18 mouse cellular contexts compared by ENCODE assay signal in genomic region chr9:107419491-107420244, GRCm38 (mm10). TPM values are rescaled to one million over a fixed set of nuclear protein-coding genes. Genes with fewer than 3 reads are reported as not detected.
"Had no signal": no experiment of that assay in that cellular context is flagged by ENCODE, and none has a peak within 500 bp of the region (broad histone marks: within the 10 kb centered on the region; RNA-seq: fewer than 3 reads in every experiment).

No protein-coding gene starts in this region.

- H3K27ac ChIP-seq: kidney, postnatal 0 days; layer of hippocampus, adult 2 months; limb, embryonic 12.5 days; limb, embryonic 15.5 days; liver, embryonic 14.5 days; macrophage; midbrain, embryonic 12.5 days; midbrain, embryonic 15.5 days; neural tube, embryonic 12.5 days had no signal

- H3K27me3 ChIP-seq: midbrain, embryonic 15.5 days; neural tube, embryonic 12.5 days; neural tube, embryonic 15.5 days had no signal

- H3K4me1 ChIP-seq: limb, embryonic 12.5 days had no signal

- DNase-seq: kidney, postnatal 25 days; layer of hippocampus, adult 9-11 months; liver, postnatal 0 days; lung, embryonic 14.5 days; thymus, adult 18-20 months; thymus, postnatal 36 days had no signal

- ATAC-seq: liver, postnatal 0 days; lung, postnatal 0 days; midbrain, embryonic 15.5 days had no signal

- H3K9me3 ChIP-seq: limb, embryonic 12.5 days; limb, embryonic 15.5 days; midbrain, embryonic 12.5 days; midbrain, embryonic 15.5 days; neural tube, embryonic 12.5 days; neural tube, embryonic 15.5 days had no signal

- H3K4me3 ChIP-seq: layer of hippocampus, adult 2 months; limb, embryonic 12.5 days; limb, embryonic 15.5 days; midbrain, embryonic 12.5 days; midbrain, embryonic 15.5 days; neural tube, embryonic 12.5 days; neural tube, embryonic 15.5 days had no signal

- H3K4me2 ChIP-seq: limb, embryonic 12.5 days; limb, embryonic 15.5 days; liver, embryonic 11.5 days; lung, embryonic 14.5 days; midbrain, embryonic 12.5 days; midbrain, embryonic 15.5 days; neural tube, embryonic 12.5 days; neural tube, embryonic 15.5 days had no signal

- H3K36me3 ChIP-seq: limb, embryonic 12.5 days; limb, embryonic 15.5 days; midbrain, embryonic 12.5 days; midbrain, embryonic 15.5 days; neural tube, embryonic 12.5 days; neural tube, embryonic 15.5 days had no signal

- H3K9ac ChIP-seq: limb, embryonic 12.5 days; limb, embryonic 15.5 days; liver, embryonic 14.5 days; liver, postnatal 0 days; lung, embryonic 14.5 days; midbrain, embryonic 12.5 days; midbrain, embryonic 15.5 days; neural tube, embryonic 12.5 days; neural tube, embryonic 15.5 days had no signal

RNA-seq across cellular contexts. Expression of gene Cacna2d2, which starts 20.3 kb away (rescaled TPM):
- polyA plus RNA-seq: liver, postnatal 0 days; lung, embryonic 14.5 days; macrophage had no signal
